Mouse (Mus musculus) 416B (cell line): Measurements from ENCODE around the gene Prpf19.

Experiments
- DNase-seq: peaks from one replicate; pipeline ENCODE4 v3.0.0; 2011; ENCODE audit warnings: low read depth

The Prpf19 gene

DNA sequence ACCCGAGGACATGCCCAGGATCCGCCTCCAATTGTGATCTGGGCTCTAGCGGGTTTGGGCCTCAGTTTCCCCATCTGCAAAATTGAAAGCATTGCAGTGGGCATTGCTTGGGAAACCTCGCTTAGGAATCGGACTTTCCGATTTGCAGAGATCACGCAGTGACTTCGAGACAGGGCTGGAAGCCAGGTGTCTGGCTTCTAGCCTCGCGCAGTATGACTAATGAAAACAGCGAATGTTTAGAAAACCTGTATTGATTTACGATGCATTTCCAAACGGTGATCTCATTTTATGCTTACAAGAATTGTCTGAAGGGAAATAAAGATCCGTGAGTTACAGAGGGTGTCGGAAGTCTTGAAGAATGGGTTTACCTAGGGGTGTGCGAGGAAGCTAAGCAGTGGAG lies 677 bp downstream of the Prpf19 start:
- peak; percentile 40 for DNase-seq

DNA sequence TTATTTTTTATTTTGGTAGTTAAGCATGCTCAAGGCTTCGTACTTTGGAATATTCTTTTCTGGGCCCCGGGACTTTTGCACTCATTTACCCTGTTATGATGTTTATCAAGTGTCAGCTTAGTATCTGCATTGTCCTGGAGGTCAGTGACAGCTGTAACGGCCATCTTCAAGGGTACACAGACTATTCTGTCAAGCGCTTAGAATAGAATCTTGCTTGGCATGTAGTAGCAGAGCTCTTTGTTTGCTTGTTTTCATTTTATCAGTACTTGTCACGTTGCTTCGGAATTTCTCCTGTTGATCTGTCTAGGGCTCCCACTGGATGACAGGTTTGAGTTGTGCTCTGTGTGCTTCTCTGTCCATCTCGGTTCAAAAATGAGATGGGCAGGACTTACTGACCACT lies 1.8 kb downstream of the Prpf19 start:
- no peak for DNase-seq

DNA sequence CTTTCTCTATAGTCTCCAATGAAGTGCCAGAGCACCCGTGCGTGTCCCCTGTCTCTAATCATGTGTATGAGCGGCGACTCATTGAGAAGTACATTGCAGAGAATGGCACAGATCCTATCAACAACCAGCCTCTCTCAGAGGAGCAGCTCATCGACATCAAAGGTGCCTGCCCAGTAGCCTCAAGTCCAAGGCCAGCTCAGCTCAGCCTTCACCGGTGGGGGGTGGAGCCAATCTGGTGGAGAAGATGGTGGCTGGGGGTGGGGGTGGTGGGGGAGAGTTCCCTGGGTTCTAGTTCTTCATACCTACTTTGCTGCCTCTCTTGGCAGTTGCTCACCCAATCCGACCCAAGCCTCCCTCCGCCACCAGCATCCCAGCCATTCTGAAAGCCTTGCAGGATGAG lies 2.5 kb downstream of the Prpf19 start:
- no peak for DNase-seq

DNA sequence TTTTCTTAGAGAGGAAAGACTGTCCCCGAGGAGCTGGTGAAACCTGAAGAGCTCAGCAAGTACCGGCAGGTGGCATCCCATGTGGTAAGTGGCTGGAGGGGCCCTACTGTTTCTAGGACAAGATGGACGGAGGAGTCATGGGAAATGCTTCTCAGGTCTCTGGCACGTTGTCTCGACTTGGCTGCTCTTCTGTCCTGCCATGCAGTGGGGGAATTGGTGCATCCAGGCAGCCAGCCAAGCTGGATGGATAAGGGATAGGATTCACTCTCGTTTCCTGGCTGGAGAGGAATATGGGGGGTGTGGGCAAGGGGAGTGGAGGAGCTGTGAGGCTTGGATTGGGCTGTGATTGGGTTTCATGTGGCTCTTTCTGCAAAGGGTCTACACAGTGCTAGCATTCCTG lies 5.3 kb downstream of the Prpf19 start:
- DNase-seq = no peak

DNA sequence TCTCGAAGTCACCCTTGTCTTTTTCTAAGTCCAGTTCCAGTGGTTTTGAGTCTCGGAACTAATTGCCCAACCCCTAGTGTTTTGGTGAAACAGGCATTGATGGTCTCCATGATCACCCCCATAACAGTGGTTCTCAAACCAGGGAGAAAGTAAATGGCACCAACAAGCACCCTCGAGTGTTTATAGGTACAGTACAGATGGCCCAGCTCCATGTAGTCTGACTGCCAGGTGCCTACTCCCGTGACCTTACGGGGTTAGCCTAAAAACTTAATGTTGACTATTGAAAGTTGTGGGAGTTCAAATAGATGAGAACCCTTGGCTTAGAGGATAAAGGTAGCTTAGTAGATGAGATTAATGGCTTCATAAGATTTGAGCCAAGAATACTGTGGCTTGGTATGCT lies 6.0 kb downstream of the Prpf19 start:
- no peak for DNase-seq

DNA sequence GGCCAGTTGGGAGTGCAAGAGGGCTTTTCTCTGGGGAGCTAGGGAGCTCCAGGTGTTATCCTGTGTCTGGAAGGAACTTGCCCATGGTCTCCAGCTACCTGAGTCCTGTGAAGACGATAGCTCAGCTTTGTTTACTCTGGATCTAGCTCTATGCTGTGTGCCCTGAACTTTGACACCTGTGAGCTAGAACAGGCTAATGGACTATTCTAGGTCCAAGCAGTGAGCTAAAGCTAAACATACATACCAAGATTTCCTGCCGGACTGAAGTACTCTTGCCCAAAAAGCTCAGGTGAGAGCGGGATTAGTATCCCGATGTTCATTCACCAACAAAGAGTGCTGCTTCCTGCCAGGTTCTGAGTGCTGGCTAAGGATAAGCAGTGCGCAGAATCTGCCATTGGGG lies 9.5 kb downstream of the Prpf19 start:
- DNase-seq = no peak

DNA sequence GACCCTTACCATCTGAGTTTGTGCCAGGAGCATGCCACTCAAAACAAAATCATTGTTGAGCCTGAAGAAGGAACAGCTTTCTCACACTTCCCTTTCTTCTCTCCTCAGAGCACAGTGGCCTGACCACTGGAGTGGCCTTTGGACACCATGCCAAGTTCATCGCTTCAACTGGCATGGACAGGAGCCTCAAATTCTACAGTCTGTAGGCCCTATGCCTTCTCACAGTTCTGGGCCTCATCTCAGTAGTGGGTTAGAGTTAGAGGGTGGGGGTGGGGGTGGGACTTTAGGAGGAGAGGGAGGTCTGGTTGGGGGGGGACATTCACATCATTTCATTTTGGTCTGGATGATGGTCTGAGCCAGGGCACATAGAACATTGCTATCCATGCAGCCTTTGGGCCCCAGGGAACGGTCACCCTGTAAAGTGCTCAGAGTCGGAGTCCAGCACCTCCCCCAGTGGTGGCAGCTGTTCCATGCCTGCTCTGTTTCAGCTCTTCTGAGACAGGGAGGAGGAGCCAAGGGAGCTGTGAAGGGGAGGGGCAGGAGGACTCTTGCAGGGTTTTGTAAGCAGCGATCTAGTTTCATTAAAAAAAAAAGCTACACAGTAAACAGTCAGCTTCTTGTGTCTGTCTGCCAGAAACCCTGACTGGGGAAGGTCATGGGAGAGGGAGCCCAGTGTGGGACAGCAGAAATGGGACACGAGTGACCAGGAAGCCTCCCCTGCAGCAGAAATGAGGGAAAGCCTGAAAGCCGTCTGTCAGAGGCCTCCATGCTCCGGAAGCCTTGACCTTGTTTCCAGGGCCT lies 10.1 kb downstream of the Prpf19 start:
- peak; percentile 26 for DNase-seq

DNA sequence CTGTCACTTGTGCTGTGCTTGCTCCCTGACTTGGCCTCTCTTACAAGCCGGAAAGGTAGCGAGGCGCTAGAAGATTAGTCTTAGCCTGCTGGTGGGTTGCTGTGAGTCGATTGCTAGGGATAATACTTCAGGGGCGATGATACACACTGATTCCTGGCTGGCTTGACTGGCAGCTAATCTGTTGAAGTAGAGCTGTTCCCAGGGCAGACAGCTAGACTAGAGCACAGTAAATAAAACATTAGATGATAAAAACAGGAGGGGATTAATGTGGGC lies 10.6 kb downstream of the Prpf19 start:
- DNase-seq = no peak

DNA sequence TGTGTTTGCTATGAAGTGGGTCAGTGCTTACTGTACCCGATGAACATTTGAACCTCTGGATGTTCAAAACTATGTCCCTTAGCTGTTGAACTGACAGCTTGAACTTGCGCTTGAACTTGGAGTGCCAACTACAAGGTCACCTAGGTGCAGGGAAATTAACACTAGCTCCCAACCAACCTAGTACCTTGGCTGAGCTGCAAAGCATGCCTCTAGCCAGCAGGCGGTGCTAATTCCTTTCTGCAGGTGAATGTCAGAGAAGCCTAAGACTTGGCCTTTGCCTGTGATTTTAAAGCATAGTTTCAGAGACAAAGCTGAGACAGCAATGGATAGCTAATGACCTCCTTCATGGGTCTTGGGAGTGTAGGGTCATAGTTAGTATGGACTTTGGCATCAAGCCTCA lies 12.9 kb downstream of the Prpf19 start:
- DNase-seq = peak; percentile 55

DNA sequence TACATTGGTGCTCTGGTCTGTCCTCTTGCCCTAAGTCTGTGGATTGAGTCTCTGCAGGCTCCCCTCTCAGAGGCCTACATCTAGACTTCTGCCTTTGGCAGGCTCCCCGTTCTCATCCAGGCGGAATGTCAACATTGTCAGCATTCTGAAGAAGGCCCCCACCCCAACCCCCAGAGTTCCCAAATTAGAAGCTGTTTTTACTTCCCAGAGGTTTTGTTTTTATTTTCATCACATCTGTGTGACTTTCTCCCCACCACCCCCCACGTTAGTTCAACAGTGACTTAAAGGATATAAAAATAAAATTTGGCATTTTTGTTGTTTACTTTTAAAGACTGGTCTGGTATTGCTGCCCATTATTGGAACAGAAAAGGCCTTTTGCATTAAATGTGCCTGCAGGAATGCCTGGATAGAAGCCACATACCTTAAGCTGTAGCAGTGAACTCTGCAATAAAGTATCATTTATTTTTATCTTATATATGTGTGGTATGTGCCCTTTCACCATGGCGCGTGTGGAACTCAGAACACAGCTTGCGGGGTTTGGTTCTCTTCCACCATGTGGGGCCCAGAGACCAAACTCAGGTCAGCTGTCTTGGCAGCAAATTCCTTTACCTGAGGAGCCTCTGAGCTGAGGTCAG lies 14.2 kb downstream of the Prpf19 start:
- DNase-seq = no peak

DNA sequence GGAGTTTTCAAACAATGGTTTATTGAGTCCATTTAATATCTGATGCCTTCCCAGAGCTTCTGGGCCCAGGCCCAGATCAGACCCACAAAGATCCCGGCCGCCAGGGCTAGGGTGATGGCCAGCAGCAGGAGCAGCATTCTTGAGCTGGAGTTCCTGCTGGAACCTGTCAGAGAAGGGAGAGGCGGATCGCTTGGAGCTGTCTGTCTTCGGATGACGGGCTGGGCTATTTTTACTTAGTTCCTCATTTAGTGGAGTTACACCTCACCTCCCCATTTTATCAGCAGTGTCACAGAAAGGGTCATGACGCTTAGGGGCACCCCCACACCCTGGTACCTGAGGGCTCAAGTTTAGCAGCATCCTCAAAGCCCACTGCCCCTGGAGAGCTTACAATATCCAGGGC lies 19.3 kb downstream of the Prpf19 start:
- no peak for DNase-seq

DNA sequence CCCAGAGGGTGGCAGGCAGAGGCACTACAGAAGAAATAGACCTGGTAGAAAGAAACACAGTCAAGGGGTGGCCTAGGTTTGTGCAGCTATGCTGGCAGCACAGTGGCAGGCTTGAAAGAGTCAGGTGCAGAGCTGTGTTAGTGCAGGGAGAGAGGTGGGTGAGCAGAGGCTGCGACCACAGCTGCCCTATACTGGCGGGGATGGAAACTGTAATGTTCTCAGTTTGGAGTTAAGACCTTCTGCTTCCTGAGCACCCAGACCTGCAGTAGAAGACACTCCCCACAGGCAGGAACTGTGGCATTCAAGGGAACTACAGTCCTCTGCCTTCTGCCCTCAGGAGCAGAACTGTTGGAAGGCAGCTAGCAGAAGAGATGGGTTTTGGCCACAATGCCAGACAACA lies 19.8 kb downstream of the Prpf19 start:
- no peak for DNase-seq

DNA sequence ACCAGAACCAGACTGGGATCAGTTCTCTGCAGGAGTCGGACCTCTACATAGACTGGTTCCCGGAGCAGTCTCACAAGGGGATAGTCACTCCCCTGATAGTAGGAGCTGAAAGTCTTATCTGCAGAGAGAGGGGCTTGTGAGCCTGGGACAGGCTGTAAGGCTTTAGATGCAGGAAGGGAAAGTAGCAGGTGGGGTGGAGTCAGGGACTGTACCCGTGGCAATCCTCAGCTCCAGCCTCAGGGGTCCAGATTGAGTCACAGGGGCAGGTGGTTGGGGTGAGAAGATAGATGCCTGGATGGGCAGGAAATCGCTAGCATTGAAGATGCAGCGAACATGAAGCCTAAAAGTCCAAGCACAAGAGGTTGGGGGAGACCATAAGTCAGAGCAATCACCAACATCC lies 21.5 kb downstream of the Prpf19 start:
- no peak for DNase-seq

DNA sequence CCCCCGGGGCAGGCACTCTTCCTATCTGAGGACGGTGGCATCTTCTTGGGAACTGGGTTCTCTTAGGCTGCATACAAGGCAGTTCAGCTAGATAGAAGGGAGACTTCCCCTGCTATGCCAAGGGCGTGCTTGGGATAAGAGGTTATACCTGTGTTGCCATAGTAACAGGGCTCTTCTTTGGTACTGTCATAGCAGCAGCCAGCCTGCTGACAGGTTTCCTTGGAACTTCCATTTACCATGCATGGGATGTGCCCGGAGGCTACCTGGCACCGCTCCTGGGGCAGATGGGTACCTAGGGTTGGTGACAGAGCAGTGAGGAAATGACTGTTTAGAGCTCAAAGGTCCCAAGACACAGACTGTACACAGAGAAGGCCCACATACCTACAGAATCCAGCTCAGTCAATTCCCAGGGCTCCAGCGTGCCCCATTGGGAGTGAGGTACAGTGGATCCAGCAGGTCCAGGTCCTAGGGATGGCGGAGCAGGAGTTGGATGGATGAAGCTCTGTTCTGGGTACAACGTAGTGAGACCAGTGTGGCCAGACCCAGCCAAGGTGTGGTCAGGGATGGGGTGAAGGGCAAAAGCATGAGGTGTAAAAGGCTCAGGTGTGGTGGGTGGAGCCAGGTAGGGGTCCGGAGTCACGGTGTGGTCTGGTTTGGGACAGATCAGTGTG lies 23.4 kb downstream of the Prpf19 start:
- DNase-seq = no peak

DNA sequence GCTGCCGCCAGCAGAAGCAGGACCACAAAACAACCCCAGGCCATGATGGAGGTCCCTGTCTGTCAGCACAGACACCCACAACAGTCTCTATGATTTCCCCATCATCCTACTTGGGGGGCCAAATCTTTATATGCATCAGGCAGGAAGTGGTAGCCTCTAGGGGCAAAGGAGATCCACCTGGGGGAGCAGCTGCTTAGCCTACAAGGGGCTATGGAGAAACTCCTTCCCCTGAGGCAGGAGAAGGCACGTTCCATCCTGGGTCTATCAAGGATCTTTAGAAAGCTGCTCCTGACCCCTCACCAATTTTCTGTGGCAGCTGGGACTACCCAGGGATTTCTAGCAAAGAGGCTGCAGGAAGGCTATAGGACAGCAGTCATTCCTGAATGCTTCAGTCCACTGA lies 25.5 kb downstream of the Prpf19 start, which contains the start of gene Zp1:
Zp1 (minus strand) TSS at position 101 of the 400 bp plus-strand sequence.
- DNase-seq = no peak

DNA sequence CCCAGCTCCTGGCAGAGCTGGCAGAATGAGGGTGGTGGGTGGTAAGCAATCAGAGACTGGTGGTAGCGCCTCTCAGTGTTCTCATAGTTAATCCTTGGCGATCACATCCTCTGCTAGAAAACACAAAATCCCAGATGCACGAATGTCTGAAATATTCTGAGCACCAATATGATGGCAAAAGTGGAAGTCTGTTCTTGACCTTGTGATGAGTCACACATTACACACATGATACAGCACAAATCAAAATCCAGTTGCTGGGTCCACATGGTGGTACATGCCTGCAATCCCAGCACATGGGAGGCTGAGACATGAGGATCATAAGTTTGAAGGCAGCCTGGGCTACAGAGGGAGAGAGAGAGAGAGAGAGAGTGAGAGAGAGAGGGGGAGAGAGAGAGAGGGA lies 26.0 kb downstream of the Prpf19 start:
- peak; percentile 23 for DNase-seq

DNA sequence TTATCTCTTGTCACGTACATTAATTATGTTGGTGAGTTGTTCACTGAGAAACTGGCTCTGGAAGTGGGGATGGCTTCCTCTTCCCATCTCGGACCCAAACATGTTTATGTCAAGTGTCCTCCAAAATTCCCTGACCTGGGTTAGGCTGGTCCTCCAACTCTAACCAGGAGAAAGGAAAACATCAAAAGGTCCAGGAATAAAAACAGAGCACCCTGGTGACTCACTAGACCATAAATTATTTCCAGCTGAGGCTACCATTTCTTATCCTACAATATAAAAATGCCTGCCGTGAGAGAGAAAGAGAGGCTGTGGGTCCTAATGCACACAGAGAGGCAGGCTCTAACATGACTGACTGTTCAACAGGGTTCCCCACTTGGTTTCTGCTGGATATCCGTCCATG lies 29.2 kb downstream of the Prpf19 start:
- no peak for DNase-seq

DNA sequence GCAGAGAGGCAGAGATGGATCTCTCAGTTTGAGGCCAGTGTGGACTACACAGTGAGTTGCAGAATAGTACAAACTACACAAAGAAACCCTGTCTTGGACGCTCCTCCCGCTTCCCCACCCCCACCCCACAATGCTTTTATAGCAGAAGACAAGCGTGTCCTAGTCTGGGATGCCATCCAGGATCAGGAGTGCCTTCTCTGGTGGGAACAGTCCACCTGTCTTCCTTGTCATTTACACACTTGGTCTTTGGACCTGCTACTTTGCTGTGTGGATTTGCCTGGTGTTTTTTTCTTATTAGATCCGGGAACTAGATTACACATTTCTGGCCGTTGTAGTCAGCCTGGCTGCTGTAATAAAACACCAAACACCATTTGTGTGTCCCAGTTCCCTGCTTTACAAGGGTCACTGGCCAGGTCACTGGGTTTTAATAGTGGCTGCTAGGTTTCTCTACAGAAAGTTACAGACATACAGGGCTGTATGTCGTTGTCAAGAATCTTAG lies 31.1 kb downstream of the Prpf19 start:
- no peak for DNase-seq

DNA sequence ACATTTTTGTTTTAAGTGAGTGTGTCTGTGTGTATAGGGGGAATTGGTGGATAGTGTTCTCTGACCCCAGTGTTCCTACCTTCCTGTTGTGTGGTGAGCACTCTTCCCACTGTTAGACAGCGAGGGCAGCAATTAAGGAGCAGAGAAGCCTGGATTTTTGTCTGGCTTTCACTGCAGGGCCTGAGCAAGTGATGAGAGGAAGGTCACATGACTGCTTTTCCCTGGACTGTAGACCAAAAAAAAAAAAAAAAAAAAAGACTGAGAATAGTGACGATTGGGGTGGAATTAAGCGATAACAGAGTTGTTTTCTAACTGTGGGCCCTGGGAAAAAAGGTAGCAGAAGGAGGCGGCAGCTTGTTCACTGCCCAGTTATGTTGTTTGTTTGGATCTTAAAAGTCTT lies 31.6 kb downstream of the Prpf19 start:
- DNase-seq = no peak

DNA sequence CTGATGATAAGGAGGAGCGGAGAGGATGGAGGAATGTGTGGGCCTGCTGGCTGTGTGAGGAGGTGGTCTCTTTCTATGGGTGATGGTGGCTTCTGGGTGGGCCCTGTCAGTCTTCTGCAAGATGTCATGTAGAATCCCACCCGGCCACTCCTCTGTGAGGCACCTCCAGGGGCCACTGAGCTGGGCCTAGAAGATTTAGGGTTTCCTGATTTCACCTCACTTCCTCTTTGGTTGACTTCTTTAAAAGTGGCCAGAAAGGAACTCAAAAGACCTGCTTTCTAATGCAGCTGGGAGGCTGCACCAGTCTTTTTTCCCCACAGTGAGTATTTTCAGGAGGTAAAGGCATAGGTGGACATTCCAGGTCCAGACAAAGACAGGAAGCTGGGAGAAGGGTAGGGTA lies 35.6 kb downstream of the Prpf19 start:
- DNase-seq = no peak

DNA sequence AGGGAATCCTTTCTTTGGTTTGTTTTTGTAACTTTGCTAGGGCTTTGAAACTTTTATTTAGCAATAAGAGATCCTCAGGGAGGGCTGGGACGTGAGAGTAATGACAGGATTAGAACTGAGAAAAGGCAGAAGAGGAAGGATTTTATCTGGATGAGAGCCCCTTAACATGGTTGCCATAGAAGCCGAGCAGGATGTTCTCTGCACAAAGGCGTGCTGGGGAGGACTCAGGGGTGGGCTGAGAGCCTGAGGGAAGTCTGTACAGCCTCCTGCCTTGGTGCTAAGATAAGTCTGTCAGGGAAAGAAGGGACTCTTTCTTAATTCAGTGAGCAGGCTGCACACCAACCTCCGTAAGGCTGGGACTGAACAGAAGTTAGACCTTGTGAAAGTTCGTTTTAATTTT lies 40.0 kb downstream of the Prpf19 start:
- no peak for DNase-seq

DNA sequence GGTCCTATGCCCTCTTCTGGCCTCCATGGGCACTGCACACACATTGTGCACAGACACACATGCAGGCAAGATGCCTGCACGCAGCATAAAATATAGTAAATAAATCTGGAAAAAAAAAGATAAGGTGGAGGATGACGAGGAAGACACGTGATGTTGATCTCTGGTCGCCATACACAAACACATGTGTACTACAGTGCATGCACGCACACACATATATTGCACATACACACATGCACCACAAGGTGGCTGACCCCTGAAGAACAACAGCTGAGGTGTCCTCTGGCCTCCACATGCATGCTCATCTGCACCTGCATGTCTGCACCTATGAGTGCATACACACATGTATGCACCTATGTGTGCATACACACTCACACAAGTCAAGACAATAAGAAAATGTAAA lies 41.0 kb downstream of the Prpf19 start:
- peak; percentile 9 for DNase-seq

DNA sequence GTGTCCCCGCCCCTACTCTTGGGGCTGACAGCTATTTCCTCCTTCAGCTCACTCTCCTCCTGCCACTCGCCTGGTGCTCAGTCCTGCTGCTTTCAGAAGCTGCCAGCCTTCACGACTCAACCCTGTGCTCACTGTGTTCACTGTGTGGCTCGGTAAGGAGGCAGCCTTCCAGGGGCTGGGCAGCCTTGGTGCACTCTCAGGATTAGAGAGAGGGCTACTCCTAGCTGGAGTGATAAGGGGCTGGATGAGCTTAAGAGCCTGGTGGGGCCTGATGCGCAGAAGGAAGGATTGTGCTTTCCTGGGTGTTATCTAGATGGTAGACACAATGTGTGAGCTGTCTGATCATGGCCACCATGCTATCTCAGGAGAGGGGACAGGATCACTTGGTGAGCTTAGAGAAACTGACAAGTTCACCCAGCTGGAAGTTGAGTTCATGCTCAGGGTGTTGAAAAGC lies 42.1 kb downstream of the Prpf19 start, which contains the start of gene Ptgdr2:
Ptgdr2 (plus strand) TSS at position 51 of the 454 bp plus-strand sequence.
- no peak for DNase-seq
